Mouse (Mus musculus) lung, postnatal 10 days (tissue): ENCODE measurements around the gene Prkd3.

Experiments used
- DNase-seq: peaks from one replicate; pipeline ENCODE4 v3.0.0; 2021

The Prkd3 gene

GRCm38 (mm10) chr17:78935857-78936256 is 84.8 kb downstream of the Prkd3 start:
- no peak for DNase-seq

- DNase-seq, result no peak
Observed at GRCm38 (mm10) chr17:78917696-78918095, 102.9 kb downstream of the Prkd3 start.

GRCm38 (mm10) chr17:78916899-78917298 is 103.7 kb downstream of the Prkd3 start:
- no peak for DNase-seq

- DNase-seq, result peak; percentile 88
Observed at GRCm38 (mm10) chr17:78916369-78916813, 104.2 kb downstream of the Prkd3 start, which contains the start of gene Cebpzos. Gene Cebpzos (plus strand): TSS chr17:78916500.

- no peak for DNase-seq
Observed at GRCm38 (mm10) chr17:78915772-78916171, 104.8 kb downstream of the Prkd3 start.

GRCm38 (mm10) chr17:78913921-78914320 is 106.7 kb downstream of the Prkd3 start:
- no peak for DNase-seq

- peak; percentile 38 for DNase-seq
Observed at GRCm38 (mm10) chr17:78912861-78913281, 107.7 kb downstream of the Prkd3 start.

GRCm38 (mm10) chr17:78909374-78909773 is 111.2 kb downstream of the Prkd3 start:
- DNase-seq, result no peak

- no peak for DNase-seq
Observed at GRCm38 (mm10) chr17:78906892-78907291, 113.7 kb downstream of the Prkd3 start, which contains the start of gene Sult6b1. Gene Sult6b1 (minus strand): TSS chr17:78906992.

- DNase-seq, result no peak
Observed at GRCm38 (mm10) chr17:78903158-78903557, 117.5 kb downstream of the Prkd3 start.
